Mouse (Mus musculus): ENCODE measurements around the gene Prpf4. TPM values are rescaled to one million over a fixed set of nuclear protein-coding genes. Genes with fewer than 3 reads are reported as not detected.

Gene Prpf4
- polyA plus RNA-seq, 1 experiment, result 21.1 TPM

GRCm38 (mm10) chr4:62361997-62362396 is 46.6 kb upstream of the Prpf4 start:
- no peak for DNase-seq
- Histone ChIP-seq H3K4me3 (ENCODE audit: control insufficient read depth, insufficient read depth, low read length) (no peak overlapping the region), H3K27ac (ENCODE audit: control insufficient read depth, insufficient read depth, low read length) (no peak overlapping the region), H3K27me3 (ENCODE audit: control insufficient read depth, insufficient read depth, low read length) (no peaks in the 10 kb centered on the region), H3K4me1 (replicated peaks; ENCODE audit: control insufficient read depth, insufficient read depth, low read length) (peaks cover 3% of the 10 kb centered on the region; the same call in 1 of the 2 replicates), H3K36me3 (ENCODE audit: control insufficient read depth, insufficient read depth, low read length) (no peaks in the 10 kb centered on the region)
- TF ChIP-seq POLR2A (IDR thresholded peaks at IDR 0.05; ENCODE audit: control insufficient read depth, extremely low read depth, insufficient read depth, low read length, poor library complexity) (no peak), CTCF (IDR thresholded peaks at IDR 0.05; ENCODE audit: borderline replicate concordance, control insufficient read depth, extremely low read depth, insufficient read depth, low read length, poor library complexity) (no peak)
- WGBS, result 93% methylated on average over 1 of the region's 1 CpGs

GRCm38 (mm10) chr4:62362437-62362836 is 46.2 kb upstream of the Prpf4 start:
- H3K36me3 ChIP-seq (ENCODE audit: control insufficient read depth, insufficient read depth, low read length), result no peaks in the 10 kb centered on the region
- H3K4me3 ChIP-seq (ENCODE audit: control insufficient read depth, insufficient read depth, low read length), result no peak overlapping the region
- DNase-seq, result no peak
- 32% methylated on average over 2 of the region's 2 CpGs for WGBS
- H3K4me1 ChIP-seq (replicated peaks; ENCODE audit: control insufficient read depth, insufficient read depth, low read length), result peaks cover 3% of the 10 kb centered on the region; the same call in 1 of the 2 replicates
- no peaks in the 10 kb centered on the region for H3K27me3 ChIP-seq (ENCODE audit: control insufficient read depth, insufficient read depth, low read length)
- TF ChIP-seq POLR2A (IDR thresholded peaks at IDR 0.05; ENCODE audit: control insufficient read depth, extremely low read depth, insufficient read depth, low read length, poor library complexity) (no peak), CTCF (IDR thresholded peaks at IDR 0.05; ENCODE audit: borderline replicate concordance, control insufficient read depth, extremely low read depth, insufficient read depth, low read length, poor library complexity) (no peak)
- H3K27ac ChIP-seq (ENCODE audit: control insufficient read depth, insufficient read depth, low read length), result no peak overlapping the region

DNA sequence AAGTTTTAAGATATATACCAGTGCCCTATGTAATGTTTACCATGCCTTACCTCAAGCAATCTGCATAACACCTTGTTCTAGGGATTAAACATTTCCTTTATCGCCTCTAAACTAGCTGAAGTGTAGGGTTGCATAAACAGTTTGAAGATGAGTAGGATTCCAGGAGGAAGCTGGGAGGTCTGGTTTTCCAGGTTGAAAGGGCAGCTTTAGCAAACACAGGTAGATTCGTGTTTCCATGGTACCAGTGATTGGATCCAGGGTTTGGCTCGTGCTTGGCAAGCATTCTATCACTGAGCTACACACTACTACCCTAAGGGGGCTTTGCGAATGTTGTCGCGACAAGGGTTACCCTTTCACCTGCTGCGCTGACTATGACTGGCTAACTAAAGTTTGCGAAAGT is 44.3 kb upstream of the Prpf4 start:
- Histone ChIP-seq H3K36me3 (ENCODE audit: control insufficient read depth, insufficient read depth, low read length) (no peaks in the 10 kb centered on the region), H3K4me3 (ENCODE audit: control insufficient read depth, insufficient read depth, low read length) (no peak overlapping the region), H3K27ac (ENCODE audit: control insufficient read depth, insufficient read depth, low read length) (no peak overlapping the region), H3K4me1 (replicated peaks; ENCODE audit: control insufficient read depth, insufficient read depth, low read length) (peaks cover 7% of the 10 kb centered on the region; the same call in 1 of the 2 replicates), H3K27me3 (ENCODE audit: control insufficient read depth, insufficient read depth, low read length) (no peaks in the 10 kb centered on the region)
- TF ChIP-seq POLR2A (IDR thresholded peaks at IDR 0.05; ENCODE audit: control insufficient read depth, extremely low read depth, insufficient read depth, low read length, poor library complexity) (no peak), CTCF (IDR thresholded peaks at IDR 0.05; ENCODE audit: borderline replicate concordance, control insufficient read depth, extremely low read depth, insufficient read depth, low read length, poor library complexity) (no peak)
- WGBS, result 95% methylated on average over 8 of the region's 8 CpGs
- no peak for DNase-seq

DNA sequence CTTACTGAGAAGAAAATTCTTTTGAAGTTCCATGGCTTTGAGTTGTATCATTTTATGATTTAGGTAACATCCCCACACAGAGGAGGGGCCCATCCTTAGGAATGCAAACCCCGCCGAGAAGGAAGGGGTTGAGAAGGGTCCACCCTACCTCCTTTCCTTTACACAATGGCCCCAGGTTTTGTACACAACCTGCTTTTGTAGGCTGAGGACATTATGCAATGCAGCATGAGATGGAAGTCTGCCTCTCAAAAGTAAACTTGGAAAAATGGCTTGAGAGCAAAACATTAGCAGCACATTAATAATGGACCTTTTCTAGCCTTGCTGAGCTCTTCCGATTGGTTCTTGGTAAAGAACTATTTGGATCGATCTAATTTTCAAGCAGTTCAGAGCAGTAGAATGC is 42.3 kb upstream of the Prpf4 start:
- DNase-seq, result no peak
- H3K4me3 ChIP-seq (ENCODE audit: control insufficient read depth, insufficient read depth, low read length), result no peak overlapping the region
- H3K36me3 ChIP-seq (ENCODE audit: control insufficient read depth, insufficient read depth, low read length), result no peaks in the 10 kb centered on the region
- H3K27ac ChIP-seq (ENCODE audit: control insufficient read depth, insufficient read depth, low read length), result no peak overlapping the region
- 91% methylated on average over 4 of the region's 4 CpGs for WGBS
- TF ChIP-seq POLR2A (IDR thresholded peaks at IDR 0.05; ENCODE audit: control insufficient read depth, extremely low read depth, insufficient read depth, low read length, poor library complexity) (no peak), CTCF (IDR thresholded peaks at IDR 0.05; ENCODE audit: borderline replicate concordance, control insufficient read depth, extremely low read depth, insufficient read depth, low read length, poor library complexity) (no peak)
- H3K4me1 ChIP-seq (replicated peaks; ENCODE audit: control insufficient read depth, insufficient read depth, low read length), result peaks cover 4% of the 10 kb centered on the region; the same call in 1 of the 2 replicates
- no peaks in the 10 kb centered on the region for H3K27me3 ChIP-seq (ENCODE audit: control insufficient read depth, insufficient read depth, low read length)

GRCm38 (mm10) chr4:62367586-62367985 is 41.0 kb upstream of the Prpf4 start:
- H3K4me1 ChIP-seq (replicated peaks; ENCODE audit: control insufficient read depth, insufficient read depth, low read length), result 0 out of 2 replicates have a peak, but pooled peaks cover 4% of the 10 kb centered on the region
- no peak for DNase-seq
- 48% methylated on average over 6 of the region's 6 CpGs for WGBS
- H3K4me3 ChIP-seq (ENCODE audit: control insufficient read depth, insufficient read depth, low read length), result no peak overlapping the region
- no peak overlapping the region for H3K27ac ChIP-seq (ENCODE audit: control insufficient read depth, insufficient read depth, low read length)
- TF ChIP-seq POLR2A (IDR thresholded peaks at IDR 0.05; ENCODE audit: control insufficient read depth, extremely low read depth, insufficient read depth, low read length, poor library complexity) (no peak), CTCF (IDR thresholded peaks at IDR 0.05; ENCODE audit: borderline replicate concordance, control insufficient read depth, extremely low read depth, insufficient read depth, low read length, poor library complexity) (no peak)
- no peaks in the 10 kb centered on the region for H3K27me3 ChIP-seq (ENCODE audit: control insufficient read depth, insufficient read depth, low read length)
- H3K36me3 ChIP-seq (ENCODE audit: control insufficient read depth, insufficient read depth, low read length), result no peaks in the 10 kb centered on the region

GRCm38 (mm10) chr4:62369091-62369490 is 39.5 kb upstream of the Prpf4 start:
- DNase-seq, result no peak
- no peak overlapping the region for H3K27ac ChIP-seq (ENCODE audit: control insufficient read depth, insufficient read depth, low read length)
- WGBS, result 90% methylated on average over 3 of the region's 3 CpGs
- H3K27me3 ChIP-seq (ENCODE audit: control insufficient read depth, insufficient read depth, low read length), result no peaks in the 10 kb centered on the region
- H3K4me1 ChIP-seq (replicated peaks; ENCODE audit: control insufficient read depth, insufficient read depth, low read length), result 0 out of 2 replicates have a peak, but pooled peaks cover 4% of the 10 kb centered on the region
- H3K36me3 ChIP-seq (ENCODE audit: control insufficient read depth, insufficient read depth, low read length), result no peaks in the 10 kb centered on the region
- TF ChIP-seq CTCF (IDR thresholded peaks at IDR 0.05; ENCODE audit: borderline replicate concordance, control insufficient read depth, extremely low read depth, insufficient read depth, low read length, poor library complexity), result no peak
- TF ChIP-seq POLR2A (IDR thresholded peaks at IDR 0.05; ENCODE audit: control insufficient read depth, extremely low read depth, insufficient read depth, low read length, poor library complexity), result no peak
- no peak overlapping the region for H3K4me3 ChIP-seq (ENCODE audit: control insufficient read depth, insufficient read depth, low read length)

GRCm38 (mm10) chr4:62372410-62372809 is 36.2 kb upstream of the Prpf4 start:
- no peaks in the 10 kb centered on the region for H3K27me3 ChIP-seq (ENCODE audit: control insufficient read depth, insufficient read depth, low read length)
- H3K4me3 ChIP-seq (ENCODE audit: control insufficient read depth, insufficient read depth, low read length), result no peak overlapping the region
- no peak for TF ChIP-seq POLR2A (IDR thresholded peaks at IDR 0.05; ENCODE audit: control insufficient read depth, extremely low read depth, insufficient read depth, low read length, poor library complexity)
- no peak for TF ChIP-seq CTCF (IDR thresholded peaks at IDR 0.05; ENCODE audit: borderline replicate concordance, control insufficient read depth, extremely low read depth, insufficient read depth, low read length, poor library complexity)
- 92% methylated on average over 1 of the region's 1 CpGs for WGBS
- no peak for DNase-seq
- H3K36me3 ChIP-seq (ENCODE audit: control insufficient read depth, insufficient read depth, low read length), result no peaks in the 10 kb centered on the region
- no peak overlapping the region for H3K27ac ChIP-seq (ENCODE audit: control insufficient read depth, insufficient read depth, low read length)
- 0 out of 2 replicates have a peak, but pooled peaks cover 4% of the 10 kb centered on the region for H3K4me1 ChIP-seq (replicated peaks; ENCODE audit: control insufficient read depth, insufficient read depth, low read length)

All from thymus, adult 2 months (tissue).